10 mouse cellular contexts compared by ENCODE assay signal in the genomic region with DNA sequence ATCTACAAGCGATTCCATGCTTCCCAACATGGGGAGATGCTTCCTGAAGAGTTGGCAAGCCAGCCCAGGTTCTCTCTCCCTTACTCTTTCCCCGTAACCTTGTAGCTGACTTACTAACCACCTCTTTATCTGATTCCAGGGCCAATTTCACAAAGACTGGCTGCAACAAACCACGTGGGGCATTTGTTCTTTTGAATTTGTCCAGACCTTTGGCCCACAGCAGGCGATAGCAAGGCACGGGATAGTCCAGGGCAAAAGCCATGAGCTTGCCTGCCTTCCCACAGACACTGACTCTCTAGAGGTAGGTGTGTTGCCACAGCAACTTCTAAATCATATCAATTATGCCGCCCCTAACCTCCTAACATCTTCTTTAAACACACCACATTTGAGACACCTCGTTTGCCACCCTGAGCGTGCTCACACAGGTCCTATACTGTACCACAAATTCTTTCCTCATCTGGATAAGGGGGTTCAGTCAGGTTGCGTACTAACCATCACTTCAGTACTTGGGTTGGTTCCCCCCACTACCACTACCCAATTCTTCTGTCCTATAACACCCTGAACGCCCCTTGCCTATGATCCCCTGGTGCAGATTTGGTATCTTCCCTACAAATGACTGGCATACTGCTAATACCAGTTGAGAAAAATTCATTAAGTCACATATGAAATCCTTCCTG. TPM values are rescaled to one million over a fixed set of nuclear protein-coding genes. Genes with fewer than 3 reads are reported as not detected.
A peak's percentile ranks its signal among the peaks of the same experiment; 100 is the strongest.
DNase-seq lines count a peak whose midpoint lies in the region; ATAC-seq lines count a peak whose summit lies in the region.
"Had no signal": no experiment of that assay in that cellular context is flagged by ENCODE, and none has a peak within 500 bp of the region (broad histone marks: within the 10 kb centered on the region; RNA-seq: fewer than 3 reads in every experiment).

No protein-coding gene starts in this region.

- no peak for ATAC-seq in kidney, embryonic 14.5 days (ENCODE audit: low FRiP score, low TSS enrichment)
- ATAC-seq in liver, embryonic 12.5 days = peak; percentile 73
- no peak for ATAC-seq in midbrain, embryonic 16.5 days

- H3K4me2 ChIP-seq in kidney, embryonic 14.5 days (replicated peaks; ENCODE audit: low read depth, low read length) = no peak overlapping the region
- 0 out of 2 replicates have a peak overlapping the region, but pooled peaks have one; percentile 7 for H3K4me2 ChIP-seq in liver, embryonic 12.5 days
- no peak overlapping the region for H3K4me2 ChIP-seq in midbrain, embryonic 16.5 days (ENCODE audit: low read length)
- H3K4me2 ChIP-seq: limb, embryonic 13.5 days; midbrain, embryonic 12.5 days had no signal

- H3K4me1 ChIP-seq in kidney, embryonic 14.5 days (ENCODE audit: control insufficient read depth, insufficient read depth, low read length) = peaks cover 8% of the 10 kb centered on the region
- H3K4me1 ChIP-seq in liver, embryonic 12.5 days = 0 out of 2 replicates have a peak, but pooled peaks cover 8% of the 10 kb centered on the region
- H3K4me1 ChIP-seq in limb, embryonic 10.5 days = peaks cover 4% of the 10 kb centered on the region; the same call in 1 of the 2 replicates
- H3K4me1 ChIP-seq in midbrain, embryonic 16.5 days (ENCODE audit: control insufficient read depth, insufficient read depth, low read length) = peaks cover 6% of the 10 kb centered on the region; the same call in 1 of the 2 replicates

- WGBS in kidney, embryonic 14.5 days = 90% methylated on average over 10 of the region's 10 CpGs
- WGBS in liver, embryonic 12.5 days (ENCODE audit: insufficient replicate concordance) = 64% methylated on average over 10 of the region's 10 CpGs
- WGBS in limb, embryonic 10.5 days = 90% methylated on average over 10 of the region's 10 CpGs
- WGBS in midbrain, embryonic 16.5 days = 74% methylated on average over 10 of the region's 10 CpGs

- no peaks in the 10 kb centered on the region for H3K27me3 ChIP-seq in kidney, embryonic 14.5 days (ENCODE audit: control insufficient read depth, insufficient read depth, low read length)
- H3K27me3 ChIP-seq in liver, embryonic 12.5 days (replicated peaks) = 0 out of 2 replicates have a peak, but pooled peaks cover 7% of the 10 kb centered on the region
- H3K27me3 ChIP-seq in limb, embryonic 10.5 days (ENCODE audit: low read depth, poor library complexity, severe bottlenecking) = peaks cover 6% of the 10 kb centered on the region; the same call in 1 of the 2 replicates
- no peaks in the 10 kb centered on the region for H3K27me3 ChIP-seq in midbrain, embryonic 16.5 days (ENCODE audit: control insufficient read depth, insufficient read depth, low read depth, low read length)
- H3K27me3 ChIP-seq: limb, embryonic 13.5 days had no signal

- no peak overlapping the region for H3K9ac ChIP-seq in kidney, embryonic 14.5 days (ENCODE audit: low read depth, low read length)
- H3K9ac ChIP-seq in liver, embryonic 12.5 days = no peak overlapping the region
- H3K9ac ChIP-seq in midbrain, embryonic 16.5 days (ENCODE audit: low read depth, low read length) = no peak overlapping the region
- H3K9ac ChIP-seq: limb, embryonic 13.5 days; midbrain, embryonic 12.5 days had no signal

- no peaks in the 10 kb centered on the region for H3K36me3 ChIP-seq in kidney, embryonic 14.5 days (ENCODE audit: control insufficient read depth, insufficient read depth, low read length)
- no peaks in the 10 kb centered on the region for H3K36me3 ChIP-seq in liver, embryonic 12.5 days
- H3K36me3 ChIP-seq in limb, embryonic 10.5 days = no peaks in the 10 kb centered on the region
- H3K36me3 ChIP-seq in midbrain, embryonic 16.5 days (ENCODE audit: control insufficient read depth, insufficient read depth, low read length) = no peaks in the 10 kb centered on the region
- H3K36me3 ChIP-seq: limb, embryonic 13.5 days; midbrain, embryonic 12.5 days had no signal

- no peaks in the 10 kb centered on the region for H3K9me3 ChIP-seq in kidney, embryonic 14.5 days (ENCODE audit: control insufficient read depth, low read length)
- no peaks in the 10 kb centered on the region for H3K9me3 ChIP-seq in liver, embryonic 12.5 days (replicated peaks)
- no peaks in the 10 kb centered on the region for H3K9me3 ChIP-seq in limb, embryonic 10.5 days (replicated peaks)
- no peaks in the 10 kb centered on the region for H3K9me3 ChIP-seq in midbrain, embryonic 16.5 days (replicated peaks; ENCODE audit: control insufficient read depth, low read length, poor library complexity, severe bottlenecking)
- H3K9me3 ChIP-seq: limb, embryonic 13.5 days; midbrain, embryonic 12.5 days had no signal

- no peak overlapping the region for H3K27ac ChIP-seq in kidney, embryonic 14.5 days (ENCODE audit: low read depth, low read length)
- 0 out of 2 replicates have a peak overlapping the region, but pooled peaks have one; percentile 25 for H3K27ac ChIP-seq in liver, embryonic 12.5 days
- H3K27ac ChIP-seq in limb, embryonic 10.5 days = no peak overlapping the region
- no peak overlapping the region for H3K27ac ChIP-seq in midbrain, embryonic 16.5 days (ENCODE audit: low read length)
- H3K27ac ChIP-seq: limb, embryonic 13.5 days; midbrain, embryonic 12.5 days had no signal

- DNase-seq in kidney, adult 11 months = peak; percentile 90
- DNase-seq in kidney, adult 8-10 months = peak; percentile 86 to 90
- no peak for DNase-seq in cerebellum, adult 18-20 months
- no peak for DNase-seq in limb, embryonic 10.5 days (ENCODE audit: low spot score)

- H3K4me3 ChIP-seq in kidney, embryonic 14.5 days (ENCODE audit: low read length) = no peak overlapping the region
- no peak overlapping the region for H3K4me3 ChIP-seq in liver, embryonic 12.5 days
- H3K4me3 ChIP-seq in limb, embryonic 10.5 days = no peak overlapping the region
- H3K4me3 ChIP-seq in midbrain, embryonic 16.5 days (ENCODE audit: low read depth, low read length) = no peak overlapping the region
- H3K4me3 ChIP-seq: erythroblast, embryonic 14.5 days; limb, embryonic 13.5 days; midbrain, embryonic 12.5 days had no signal

RNA-seq across cellular contexts. Expression of gene Hlf, which starts 26.7 kb away (rescaled TPM):
- 1.5 and 1.7 TPM in 2 replicates for polyA plus RNA-seq in kidney, embryonic 14.5 days (2014; fragmentation: Nextera tagmentation; extraction: Ambion mirVana)
- 5.0 and 7.0 TPM in 2 replicates for polyA plus RNA-seq in liver, embryonic 12.5 days (2016; fragmentation: Nextera tagmentation; extraction: Ambion mirVana)
- 0.21 and 0.29 TPM in 2 replicates for polyA plus RNA-seq in limb, embryonic 10.5 days (2016; fragmentation: Nextera tagmentation; extraction: Ambion mirVana)
- polyA plus RNA-seq in midbrain, embryonic 16.5 days (2015; fragmentation: Nextera tagmentation; extraction: Ambion mirVana) = 6.6 and 6.9 TPM in 2 replicates

Comparison
In these comparisons a context has a peak if more than half of its experiments do, and no peak if none do; other contexts are left out.
1. DNase-seq: peak in kidney, adult 11 months (single experiment) and kidney, adult 8-10 months (2 of 2); none in cerebellum, adult 18-20 months (0 of 2) and limb, embryonic 10.5 days (single experiment).